Mouse (Mus musculus) myocyte (in vitro differentiated cells): Measurements from ENCODE around the gene Ptpa.

ENCODE experiments used
- CEBPB ChIP-seq: IDR thresholded peaks from 2 replicates; pipeline ENCODE4 v1.6.1; 2011; ENCODE audit warnings: mild to moderate bottlenecking, moderate library complexity; ENCODE audit not compliant: poor library complexity, insufficient read depth, severe bottlenecking
- MYOD1 ChIP-seq, 3 experiments: IDR thresholded peaks; one replicate each; pipeline ENCODE4 v1.6.1; 2011; ENCODE audit warnings: control low read depth in 2 of 3, low read depth in 2 of 3, mild to moderate bottlenecking in 2 of 3, moderate library complexity in 1 of 3; ENCODE audit not compliant: insufficient read length in 2 of 3, control insufficient read depth in 1 of 3
- MYOG ChIP-seq, 3 experiments: IDR thresholded peaks; one replicate each; pipeline ENCODE4 v1.6.1; 2011; ENCODE audit warnings: control low read depth in 2 of 3, low read depth in 2 of 3, mild to moderate bottlenecking in 2 of 3; ENCODE audit not compliant: insufficient read length in 2 of 3, control insufficient read depth in 1 of 3, insufficient read depth in 1 of 3
- POLR2A ChIP-seq: IDR thresholded peaks from one replicate; pipeline ENCODE4 v1.6.1; 2011; ENCODE audit warnings: low read depth, mild to moderate bottlenecking, control low read depth, moderate library complexity; ENCODE audit not compliant: insufficient read length
- POLR2AphosphoS2 ChIP-seq: IDR thresholded peaks from one replicate; pipeline ENCODE4 v1.6.1; 2011; ENCODE audit warnings: low read depth, control low read depth; ENCODE audit not compliant: insufficient read length
- REST ChIP-seq: IDR thresholded peaks from one replicate; pipeline ENCODE4 v1.6.1; 2011; ENCODE audit warnings: mild to moderate bottlenecking, control low read depth, moderate library complexity; ENCODE audit not compliant: insufficient read depth, insufficient read length
- TCF12 ChIP-seq: IDR thresholded peaks from one replicate; pipeline ENCODE4 v1.6.1; 2011; ENCODE audit warnings: mild to moderate bottlenecking, control low read depth; ENCODE audit not compliant: poor library complexity, insufficient read depth, severe bottlenecking
- USF1 ChIP-seq: IDR thresholded peaks from one replicate; pipeline ENCODE4 v1.6.1; 2011; ENCODE audit warnings: low read depth, mild to moderate bottlenecking, control low read depth, moderate library complexity

DNA sequence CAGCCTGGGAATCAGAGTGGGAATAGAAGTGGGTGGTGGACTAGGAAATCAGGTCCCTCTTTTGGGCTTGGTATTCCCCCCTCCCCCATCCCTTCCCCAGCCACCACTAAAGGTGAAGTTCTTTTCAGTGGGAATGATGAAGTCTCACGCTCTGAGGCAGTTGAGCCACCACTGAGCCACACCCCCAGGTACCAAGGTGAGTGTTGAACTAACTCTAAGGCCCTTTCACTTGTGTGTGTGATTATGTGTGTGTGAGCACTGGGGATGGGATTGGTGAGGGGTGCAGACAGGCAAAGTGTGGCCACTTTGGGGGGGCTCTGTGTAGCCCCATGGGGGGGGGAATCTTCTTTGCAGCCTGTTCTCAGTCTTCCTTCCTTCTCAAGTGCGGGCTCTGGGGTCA is 60.4 kb downstream of the Ptpa start:
- TF ChIP-seq TCF12 (no peak), POLR2A (no peak), CEBPB (no peak), REST (no peak), MYOD1 (IDR thresholded peaks at IDR 0.05; ENCODE audit: control insufficient read depth in 1 of 3, insufficient read length in 2 of 3, low read depth in 2 of 3) (no peak), POLR2AphosphoS2 (no peak), MYOG (IDR thresholded peaks at IDR 0.05; ENCODE audit: control insufficient read depth in 1 of 3, insufficient read depth in 1 of 3, insufficient read length in 2 of 3, low read depth in 2 of 3) (no peak), USF1 (no peak)
